Mouse (Mus musculus): ENCODE results near the gene Zfp398. TPM values are rescaled to one million over a fixed set of nuclear protein-coding genes. Genes with fewer than 3 reads are reported as not detected.
"Not testable (repeated sequence)": the region's sequence is repeated elsewhere in the genome, so short reads cannot be mapped to it uniquely, and the experiment has no call there.

The Zfp398 gene
- total and polyA plus RNA-seq, 3 experiments, result 1.5 to 4.6 (median 2.2) TPM

- H3K9me3 ChIP-seq (replicated peaks; ENCODE audit: low read length); H3K79me2 ChIP-seq (replicated peaks; ENCODE audit: control insufficient read depth, extremely low read depth, insufficient read depth, poor library complexity, severe bottlenecking); H3K9ac ChIP-seq (ENCODE audit: insufficient read depth, low read depth); H3K27ac ChIP-seq (ENCODE audit: insufficient read depth, low read depth); H3K4me1 ChIP-seq (ENCODE audit: control insufficient read depth in 1 of 2, insufficient read depth in 2 of 2); H3K27me3 ChIP-seq (replicated peaks); H3K4me2 ChIP-seq (ENCODE audit: insufficient read depth, low read depth, poor library complexity, severe bottlenecking); in situ Hi-C loops (cut with MboI; ENCODE audit: low pct_ligation_motif_present, low pct_unique_long_range_greater_than_20kb, low sequenced_read_pairs); dilution Hi-C loops (cut with MboI; ENCODE audit: extremely low pct_ligation_motif_present, extremely low pct_unique_long_range_greater_than_20kb, low sequenced_read_pairs); DNase-seq (ENCODE audit: extremely low read depth); H3K4me3 ChIP-seq (replicated peaks in 1 of 3; ENCODE audit: low read depth in 2 of 3, low read length in 2 of 3, poor library complexity in 1 of 3): not testable (repeated sequence)
- peaks cover 9 to 23% of the 10 kb centered on the region in 2 experiments for H3K36me3 ChIP-seq (replicated peaks in 1 of 2; ENCODE audit: control insufficient read depth in 1 of 2, insufficient read depth in 1 of 2, low read length in 1 of 2)
- 0 out of 2 replicates have a peak, but pooled peaks have one; percentile 12 for TF ChIP-seq TBP (conservative IDR thresholded peaks at IDR 0.05; ENCODE audit: low read depth, low read length)
These were observed 22.3 kb downstream of the Zfp398 start for GRCm38 (mm10) chr6:47857729-47858128.

- in situ Hi-C loops (cut with MboI; ENCODE audit: low pct_ligation_motif_present, low pct_unique_long_range_greater_than_20kb, low sequenced_read_pairs) (no loop called here), dilution Hi-C loops (cut with MboI; ENCODE audit: extremely low pct_ligation_motif_present, extremely low pct_unique_long_range_greater_than_20kb, low sequenced_read_pairs) (no loop called here)
- H3K4me3 ChIP-seq (replicated peaks in 1 of 3; ENCODE audit: low read depth in 2 of 3, low read length in 2 of 3, poor library complexity in 1 of 3), result no peak overlapping the region
- H3K27ac ChIP-seq (ENCODE audit: insufficient read depth, low read depth), result no peak overlapping the region
- H3K36me3 ChIP-seq (replicated peaks in 1 of 2; ENCODE audit: control insufficient read depth in 1 of 2, insufficient read depth in 1 of 2, low read length in 1 of 2), result peaks cover 3 to 15% of the 10 kb centered on the region in 2 experiments
- no peaks in the 10 kb centered on the region for H3K79me2 ChIP-seq (replicated peaks; ENCODE audit: control insufficient read depth, extremely low read depth, insufficient read depth, poor library complexity, severe bottlenecking)
- no peak for DNase-seq (ENCODE audit: extremely low read depth)
- no peaks in the 10 kb centered on the region for H3K4me1 ChIP-seq (ENCODE audit: control insufficient read depth in 1 of 2, insufficient read depth in 2 of 2)
- no peaks in the 10 kb centered on the region for H3K9me3 ChIP-seq (replicated peaks; ENCODE audit: low read length)
- TF ChIP-seq CTCF (conservative IDR thresholded peaks at IDR 0.05 in 1 of 2, IDR thresholded peaks at IDR 0.05 in 1 of 2; ENCODE audit: low read depth in 2 of 2, low read length in 2 of 2), result no peak
- TF ChIP-seq SMC3 (IDR thresholded peaks at IDR 0.05; ENCODE audit: low read depth, low read length), result no peak
- TF ChIP-seq ETS1 (conservative IDR thresholded peaks at IDR 0.05; ENCODE audit: low read depth, low read length), result no peak
- TF ChIP-seq JUN (IDR thresholded peaks at IDR 0.05; ENCODE audit: insufficient read depth, low read depth, low read length), result no peak
- no peak for TF ChIP-seq ZC3H11A (IDR thresholded peaks at IDR 0.05; ENCODE audit: low read depth, low read length)
- no peak for TF ChIP-seq MXI1 (IDR thresholded peaks at IDR 0.05; ENCODE audit: low read depth, low read length)
- TF ChIP-seq SIN3A (IDR thresholded peaks at IDR 0.05; ENCODE audit: low read length), result no peak
- no peak for TF ChIP-seq MYC (IDR thresholded peaks at IDR 0.05; ENCODE audit: low read depth, low read length)
- no peak for TF ChIP-seq ZNF384 (IDR thresholded peaks at IDR 0.05; ENCODE audit: low read depth, low read length)
- TF ChIP-seq MEF2A (IDR thresholded peaks at IDR 0.05; ENCODE audit: borderline replicate concordance, low read depth, low read length), result no peak
- TF ChIP-seq TCF12 (IDR thresholded peaks at IDR 0.05; ENCODE audit: low read depth, low read length), result no peak
- TF ChIP-seq BHLHE40 (IDR thresholded peaks at IDR 0.05; ENCODE audit: low read depth, low read length), result no peak
- TF ChIP-seq ZMIZ1 (IDR thresholded peaks at IDR 0.05; ENCODE audit: low read depth, low read length), result no peak
- TF ChIP-seq RAD21 (IDR thresholded peaks at IDR 0.05; ENCODE audit: low read depth, low read length), result no peak
- TF ChIP-seq ZKSCAN1 (IDR thresholded peaks at IDR 0.05; ENCODE audit: borderline replicate concordance, low read depth, low read length), result no peak
- TF ChIP-seq RCOR1 (conservative IDR thresholded peaks at IDR 0.05; ENCODE audit: low read depth, low read length), result no peak
- no peaks in the 10 kb centered on the region for H3K27me3 ChIP-seq (replicated peaks)
- no peak overlapping the region for H3K9ac ChIP-seq (ENCODE audit: insufficient read depth, low read depth)
- no peak overlapping the region for H3K4me2 ChIP-seq (ENCODE audit: insufficient read depth, low read depth, poor library complexity, severe bottlenecking)
These were observed 36.8 kb downstream of the Zfp398 start for GRCm38 (mm10) chr6:47872266-47872665.

All from CH12.LX (cell line).